Mouse (Mus musculus) spleen, adult 12 weeks (tissue): ENCODE data around the gene Csrnp2.

Experiments
- DNase-seq: peaks from one replicate; pipeline ENCODE4 v3.0.0; 2022; ENCODE audit warnings: low spot score

Csrnp2 gene

DNA sequence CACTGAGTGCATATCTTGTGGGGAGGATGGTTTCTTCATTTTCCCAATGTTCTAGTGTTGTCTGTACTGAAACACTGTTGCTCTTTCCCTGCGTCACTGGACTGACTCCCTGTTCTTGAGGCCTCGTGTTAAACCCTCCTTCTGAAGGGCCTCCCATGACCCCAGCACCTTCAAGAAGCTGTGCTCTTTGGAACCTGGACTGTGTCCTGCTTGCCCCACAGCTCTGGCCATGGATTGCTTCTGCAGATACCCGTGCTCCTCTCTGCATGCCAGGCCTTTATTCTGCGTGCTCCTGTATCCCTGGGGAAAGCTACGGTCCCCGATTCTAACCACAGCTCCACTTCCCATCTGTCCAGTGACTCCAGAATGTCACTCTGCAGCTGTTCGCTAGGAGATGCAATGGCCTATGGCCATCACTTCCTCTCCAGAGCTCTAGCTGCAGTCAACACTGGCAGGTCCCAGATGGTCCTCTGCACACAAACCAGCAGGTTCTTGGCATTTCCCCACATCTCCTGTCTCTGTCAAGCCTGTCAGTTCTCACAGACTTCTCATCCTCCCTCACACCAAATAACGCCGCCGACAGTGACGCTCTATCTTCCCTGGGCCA is 65.2 kb downstream of the Csrnp2 start:
- no peak for DNase-seq
